Mouse (Mus musculus) splenic B cell, adult 2 months (primary cell): ENCODE measurements at regions not wholly inside any gene's neighbourhood (a gene's known extent, or its start where the extent isn't known, plus 50 kb on each side); places are given as distances from the start of the nearest gene placed in this dataset.

Experiments
- DNase-seq: peaks from one replicate; pipeline ENCODE4 v3.0.0-alpha.2; 2011; ENCODE audit warnings: low read depth, low spot score
- H3K27me3 ChIP-seq: 2 replicates; pipeline ENCODE4 v1.6.1; 2012; ENCODE audit warnings: mild to moderate bottlenecking, low read length, moderate library complexity, mixed read lengths; ENCODE audit not compliant: control insufficient read depth, poor library complexity, insufficient read depth, severe bottlenecking
- H3K36me3 ChIP-seq: 2 replicates; pipeline ENCODE4 v1.6.1; 2012; ENCODE audit warnings: mild to moderate bottlenecking, low read length, moderate library complexity, mixed read lengths; ENCODE audit not compliant: control insufficient read depth, poor library complexity, insufficient read depth, severe bottlenecking

GRCm38 (mm10) chr11:17722051-17722450 lies 231.6 kb downstream of the Etaa1 start:
- no peak for DNase-seq
- no peaks in the 10 kb centered on the region for H3K27me3 ChIP-seq
- H3K36me3 ChIP-seq: no peaks in the 10 kb centered on the region

DNA sequence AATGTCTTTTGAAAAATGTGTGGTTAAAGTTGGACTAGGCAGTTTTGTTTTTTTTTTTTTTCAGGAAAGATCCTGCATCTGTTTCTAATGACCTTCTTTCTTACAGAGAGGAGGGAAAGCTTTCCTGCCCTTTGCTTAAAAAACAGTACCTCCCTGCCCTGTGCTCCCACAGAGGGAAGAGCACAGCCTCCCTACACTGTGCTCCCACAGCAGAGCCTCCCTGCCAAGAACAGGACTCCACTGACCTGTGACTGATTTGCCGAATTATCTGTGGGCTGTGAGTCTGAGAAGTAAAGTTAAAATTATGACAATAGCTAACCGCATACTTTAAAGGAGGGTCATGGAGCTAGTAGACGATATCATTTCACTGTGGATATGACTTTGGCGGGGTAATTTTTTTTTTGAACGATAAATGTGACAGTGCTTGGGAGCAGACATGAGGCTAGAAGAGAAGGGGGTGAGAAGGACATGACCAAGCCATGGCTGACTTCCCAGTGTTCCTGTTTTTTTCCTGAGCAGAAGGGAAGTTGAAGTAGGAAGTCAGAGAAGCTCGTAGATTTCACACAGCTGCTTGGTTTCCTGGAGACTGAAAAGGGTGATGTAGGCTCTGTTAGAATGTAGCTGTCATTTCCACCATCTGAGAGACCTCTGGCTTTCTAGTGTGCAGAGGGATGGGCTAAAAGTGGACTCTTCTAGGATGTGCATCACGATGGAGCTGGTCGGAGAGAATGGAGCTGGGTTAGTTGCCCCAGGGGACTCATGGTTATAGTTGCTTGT lies 226.2 kb downstream of the Etaa1 start:
- H3K27me3 ChIP-seq: no peaks in the 10 kb centered on the region
- DNase-seq: no peak
- no peaks in the 10 kb centered on the region for H3K36me3 ChIP-seq

GRCm38 (mm10) chr11:17733075-17733474 lies 220.6 kb downstream of the Etaa1 start:
- no peak for DNase-seq
- Histone ChIP-seq H3K36me3 (no peaks in the 10 kb centered on the region), H3K27me3 (no peaks in the 10 kb centered on the region)

GRCm38 (mm10) chr11:17734519-17734918 lies 219.2 kb downstream of the Etaa1 start:
- H3K36me3 ChIP-seq: no peaks in the 10 kb centered on the region
- DNase-seq: no peak
- H3K27me3 ChIP-seq: no peaks in the 10 kb centered on the region

DNA sequence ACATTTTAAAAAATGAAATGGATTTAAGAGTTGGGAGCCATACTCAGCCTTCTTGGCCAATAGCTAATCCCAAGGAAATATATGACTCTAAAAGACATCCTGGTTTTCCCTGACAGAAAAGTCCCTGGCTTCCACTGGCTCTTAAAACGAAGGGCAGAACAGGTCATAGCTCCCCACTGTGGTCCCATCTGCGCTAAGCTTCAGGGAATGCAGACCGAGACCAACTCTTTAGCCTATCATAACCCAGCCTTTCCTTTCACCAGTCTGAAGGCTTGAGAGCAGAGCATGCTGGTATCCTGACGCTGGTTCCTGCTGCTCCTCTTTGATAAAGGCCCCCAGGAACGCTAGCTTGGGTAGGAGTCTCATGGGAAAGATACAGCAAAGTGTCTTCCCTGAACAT lies 214.8 kb downstream of the Etaa1 start:
- Histone ChIP-seq H3K36me3 (no peaks in the 10 kb centered on the region), H3K27me3 (no peaks in the 10 kb centered on the region)
- no peak for DNase-seq

GRCm38 (mm10) chr11:17743821-17744220 lies 209.9 kb downstream of the Etaa1 start:
- H3K27me3 ChIP-seq: no peaks in the 10 kb centered on the region
- no peak for DNase-seq

DNA sequence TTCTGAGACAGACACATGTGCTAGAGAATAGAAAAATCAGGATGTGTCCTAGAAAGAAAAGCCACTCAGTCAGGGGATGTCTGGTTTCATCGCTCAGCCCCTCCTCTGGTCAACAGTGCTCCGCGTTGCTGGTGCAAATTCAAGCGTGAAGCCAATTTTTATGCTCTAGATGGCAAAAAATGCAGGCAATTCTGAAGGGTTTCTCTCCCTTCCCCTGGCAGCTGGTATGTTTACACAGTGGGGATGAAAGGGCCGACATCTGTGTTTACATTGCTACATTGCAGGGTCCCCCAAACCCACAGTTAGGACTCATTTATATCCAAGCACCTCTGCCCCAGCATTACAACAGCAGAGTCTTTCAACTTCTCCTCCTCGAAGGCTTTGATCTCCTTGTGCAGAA lies 203.3 kb downstream of the Etaa1 start:
- no peak for DNase-seq
- no peaks in the 10 kb centered on the region for H3K36me3 ChIP-seq
- no peaks in the 10 kb centered on the region for H3K27me3 ChIP-seq

More at GRCm38 (mm10) chr11:17743821-17744220, 209.9 kb downstream of the Etaa1 start:
- no peaks in the 10 kb centered on the region for H3K36me3 ChIP-seq

GRCm38 (mm10) chr11:17759224-17759623 lies 194.5 kb downstream of the Etaa1 start:
- H3K27me3 ChIP-seq: no peaks in the 10 kb centered on the region
- H3K36me3 ChIP-seq: no peaks in the 10 kb centered on the region
- DNase-seq: no peak

- H3K27me3 ChIP-seq: no peaks in the 10 kb centered on the region
- DNase-seq: no peak
- H3K36me3 ChIP-seq: no peaks in the 10 kb centered on the region
Measured at GRCm38 (mm10) chr11:17763411-17763810, 190.3 kb downstream of the Etaa1 start.

- DNase-seq: no peak
- Histone ChIP-seq H3K27me3 (no peaks in the 10 kb centered on the region), H3K36me3 (no peaks in the 10 kb centered on the region)
Measured at GRCm38 (mm10) chr11:17764146-17764545, 189.5 kb downstream of the Etaa1 start.

GRCm38 (mm10) chr11:17768345-17768759 lies 185.3 kb downstream of the Etaa1 start:
- Histone ChIP-seq H3K36me3 (no peaks in the 10 kb centered on the region), H3K27me3 (no peaks in the 10 kb centered on the region)
- DNase-seq: no peak

GRCm38 (mm10) chr11:17768837-17769466 lies 184.7 kb downstream of the Etaa1 start:
- DNase-seq: no peak
- H3K36me3 ChIP-seq: no peaks in the 10 kb centered on the region
- H3K27me3 ChIP-seq: no peaks in the 10 kb centered on the region

DNA sequence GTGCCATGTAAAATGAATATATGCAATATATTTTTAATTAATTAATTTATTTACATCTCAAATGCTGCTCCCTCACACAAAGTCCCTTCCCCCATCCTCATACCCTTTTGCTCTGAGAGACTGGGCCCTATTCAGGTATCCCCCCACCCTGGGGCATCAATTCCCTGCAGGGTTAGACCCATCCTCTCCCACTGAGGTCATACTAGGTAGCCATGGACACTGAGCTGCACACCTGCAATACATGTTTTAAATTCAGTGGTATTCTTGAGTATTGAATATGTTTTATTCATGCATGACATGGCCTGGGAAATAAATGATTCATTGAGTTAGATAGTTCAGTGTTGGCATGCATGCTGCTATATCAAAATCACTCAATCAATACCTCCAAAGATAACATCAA lies 156.0 kb downstream of the Etaa1 start:
- Histone ChIP-seq H3K27me3 (no peaks in the 10 kb centered on the region), H3K36me3 (no peaks in the 10 kb centered on the region; the same call in 1 of the 2 replicates)
- no peak for DNase-seq

GRCm38 (mm10) chr11:17807851-17808250 lies 145.8 kb downstream of the Etaa1 start:
- H3K36me3 ChIP-seq: no peaks in the 10 kb centered on the region
- no peak for DNase-seq
- no peaks in the 10 kb centered on the region for H3K27me3 ChIP-seq

DNA sequence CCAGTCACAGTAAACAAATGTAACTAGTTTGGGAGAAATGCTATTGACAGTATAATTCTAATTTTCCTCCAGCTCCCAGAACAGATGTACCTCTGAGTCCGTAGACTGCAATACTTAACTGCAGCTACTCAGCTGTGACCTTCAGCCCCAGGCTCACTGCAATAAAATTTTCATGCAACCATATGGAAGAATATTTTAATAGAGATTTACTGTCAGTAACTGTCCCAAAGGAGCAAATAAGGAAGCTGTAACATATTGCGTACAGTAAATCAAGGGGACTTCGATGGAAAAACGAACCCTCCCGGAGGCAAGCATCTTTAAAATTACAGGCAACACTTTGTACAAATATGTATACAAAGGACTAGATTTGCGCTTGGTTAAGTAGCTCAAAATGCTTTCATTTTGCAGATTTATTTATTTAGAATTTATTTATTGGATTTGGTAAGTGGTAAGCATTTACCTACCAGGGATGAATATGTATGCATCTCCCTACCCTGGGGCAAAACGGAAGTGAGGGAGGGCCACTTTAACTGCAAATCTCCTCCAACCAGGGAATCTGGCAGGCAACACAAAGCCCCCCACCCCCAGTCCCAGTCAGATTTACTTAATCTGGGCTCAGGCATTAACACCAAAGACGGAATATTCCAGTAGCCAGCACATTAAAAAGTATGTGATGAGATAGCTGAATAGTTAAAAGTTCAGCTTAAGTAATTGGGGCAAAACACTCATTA lies 141.7 kb downstream of the Etaa1 start:
- H3K36me3 ChIP-seq: no peaks in the 10 kb centered on the region
- no peaks in the 10 kb centered on the region for H3K27me3 ChIP-seq
- no peak for DNase-seq
